Mouse (Mus musculus) granulocyte monocyte progenitor cell, adult 5-6 weeks (primary cell): ENCODE results near the gene Hbb-bh1. TPM values are rescaled to one million over a fixed set of nuclear protein-coding genes. Genes with fewer than 3 reads are reported as not detected.
A peak's percentile ranks its signal among the peaks of the same experiment; 100 is the strongest.
"Not testable (repeated sequence)": the region's sequence is repeated elsewhere in the genome, so short reads cannot be mapped to it uniquely, and the experiment has no call there.

Experiments used
- ATAC-seq: replicated peaks from 2 replicates; pipeline ENCODE4 v1.8.0; 2016; ENCODE audit warnings: mild to moderate bottlenecking, moderate TSS enrichment, inconsistent platforms; ENCODE audit not compliant: poor library complexity, severe bottlenecking
- total RNA-seq, 2 experiments: library from RNA; stranded (forward) in 1 of 2; stranded (reverse) in 1 of 2; fragments of 200-712, 200-1000 nt in 1 of 2; fragments of >200 nt in 1 of 2; fragmentation: Nextera tagmentation in 1 of 2; gene quantifications; 2 replicates each; pipeline ENCODE4 v1.2.3; 2014 to 2017

Hbb-bh1 gene
- total RNA-seq, 2 experiments from 2014 or later = not detected

GRCm38 (mm10) chr7:103813152-103813551, 29.8 kb downstream of the Hbb-bh1 start:
- ATAC-seq = peak; percentile 90

GRCm38 (mm10) chr7:103812174-103812573, 30.8 kb downstream of the Hbb-bh1 start:
- ATAC-seq = peak; percentile 81

- no peak for ATAC-seq
Observed at GRCm38 (mm10) chr7:103811223-103811845, 31.6 kb downstream of the Hbb-bh1 start.

- no peak for ATAC-seq
Observed at GRCm38 (mm10) chr7:103810746-103811145, 32.2 kb downstream of the Hbb-bh1 start.

- ATAC-seq = no peak
Observed at GRCm38 (mm10) chr7:103810296-103810695, 32.7 kb downstream of the Hbb-bh1 start.

- ATAC-seq = no peak
Observed at GRCm38 (mm10) chr7:103809801-103810155, 33.2 kb downstream of the Hbb-bh1 start.

GRCm38 (mm10) chr7:103808971-103809800, 33.8 kb downstream of the Hbb-bh1 start:
- no peak for ATAC-seq

GRCm38 (mm10) chr7:103808120-103808519, 34.8 kb downstream of the Hbb-bh1 start:
- not testable (repeated sequence) for ATAC-seq

GRCm38 (mm10) chr7:103806856-103807255, 36.1 kb downstream of the Hbb-bh1 start:
- ATAC-seq = peak; percentile 82

GRCm38 (mm10) chr7:103792669-103793388, 50.1 kb downstream of the Hbb-bh1 start:
- peak; percentile 83 for ATAC-seq

- no peak for ATAC-seq
Observed at GRCm38 (mm10) chr7:103791721-103792120, 51.2 kb downstream of the Hbb-bh1 start, which contains the start of gene Olfr67. TSS of gene Olfr67 (minus strand) at chr7:103791821.

Other genes starting within 250 kb of the Hbb-bh1 start
Only the 30 nearest of the 32 such genes appear.
- gene Olfr620, start 230.6 kb downstream of the Hbb-bh1 start, total RNA-seq (2014; fragmentation: Nextera tagmentation) = not detected in 2 replicates
- gene Olfr620, start 230.6 kb downstream of the Hbb-bh1 start, total RNA-seq (2017) = not detected in 2 replicates
- gene Olfr622, start 200.5 kb downstream of the Hbb-bh1 start, total RNA-seq (2014; fragmentation: Nextera tagmentation) = not detected in 2 replicates
- not detected in 2 replicates for gene Olfr622, start 200.5 kb downstream of the Hbb-bh1 start, total RNA-seq (2017)
- not detected in 2 replicates for gene Olfr623, start 179.5 kb downstream of the Hbb-bh1 start, total RNA-seq (2014; fragmentation: Nextera tagmentation)
- not detected in 2 replicates for gene Olfr623, start 179.5 kb downstream of the Hbb-bh1 start, total RNA-seq (2017)
- not detected in 2 replicates for gene Olfr624, start 172.0 kb downstream of the Hbb-bh1 start, total RNA-seq (2014; fragmentation: Nextera tagmentation)
- not detected in 2 replicates for gene Olfr624, start 172.0 kb downstream of the Hbb-bh1 start, total RNA-seq (2017)
- gene Olfr625-ps1, start 160.4 kb downstream of the Hbb-bh1 start, total RNA-seq (2014; fragmentation: Nextera tagmentation) = not detected in 2 replicates
- not detected in 2 replicates for gene Olfr625-ps1, start 160.4 kb downstream of the Hbb-bh1 start, total RNA-seq (2017)
- gene Olfr243, start 128.5 kb downstream of the Hbb-bh1 start, total RNA-seq (2014; fragmentation: Nextera tagmentation) = not detected in 2 replicates
- gene Olfr243, start 128.5 kb downstream of the Hbb-bh1 start, total RNA-seq (2017) = not detected in 2 replicates
- gene Olfr628, start 112.8 kb downstream of the Hbb-bh1 start, total RNA-seq (2014; fragmentation: Nextera tagmentation) = not detected in 2 replicates
- not detected in 2 replicates for gene Olfr628, start 112.8 kb downstream of the Hbb-bh1 start, total RNA-seq (2017)
- gene Olfr629, start 98.2 kb downstream of the Hbb-bh1 start, total RNA-seq (2014; fragmentation: Nextera tagmentation) = not detected in 2 replicates
- not detected in 2 replicates for gene Olfr629, start 98.2 kb downstream of the Hbb-bh1 start, total RNA-seq (2017)
- gene Olfr630, start 85.8 kb downstream of the Hbb-bh1 start, total RNA-seq (2014; fragmentation: Nextera tagmentation) = not detected in 2 replicates
- gene Olfr630, start 85.8 kb downstream of the Hbb-bh1 start, total RNA-seq (2017) = not detected in 2 replicates
- gene Olfr69, start 71.6 kb downstream of the Hbb-bh1 start, total RNA-seq (2014; fragmentation: Nextera tagmentation) = not detected in 2 replicates
- not detected in 2 replicates for gene Olfr69, start 71.6 kb downstream of the Hbb-bh1 start, total RNA-seq (2017)
- gene Olfr68, start 63.5 kb downstream of the Hbb-bh1 start, total RNA-seq (2014; fragmentation: Nextera tagmentation) = not detected in 2 replicates
- not detected in 2 replicates for gene Olfr68, start 63.5 kb downstream of the Hbb-bh1 start, total RNA-seq (2017)
- gene Olfr67, start 51.3 kb downstream of the Hbb-bh1 start, total RNA-seq (2014; fragmentation: Nextera tagmentation) = not detected in 2 replicates
- not detected in 2 replicates for gene Olfr67, start 51.3 kb downstream of the Hbb-bh1 start, total RNA-seq (2017)
- gene Hbb-bt, start 29.2 kb downstream of the Hbb-bh1 start, total RNA-seq (2014; fragmentation: Nextera tagmentation) = not detected in 2 replicates
- gene Hbb-bt, start 29.2 kb downstream of the Hbb-bh1 start, total RNA-seq (2017) = not detected in 2 replicates
- gene Hbb-bs, start 15.1 kb downstream of the Hbb-bh1 start, total RNA-seq (2014; fragmentation: Nextera tagmentation) = not detected in 2 replicates
- 1.6 and 5.2 TPM in 2 replicates for gene Hbb-bs, start 15.1 kb downstream of the Hbb-bh1 start, total RNA-seq (2017)
- not detected in 2 replicates for gene Hbb-bh2, start 2.6 kb downstream of the Hbb-bh1 start, total RNA-seq (2014; fragmentation: Nextera tagmentation)
- gene Hbb-bh2, start 2.6 kb downstream of the Hbb-bh1 start, total RNA-seq (2017) = not detected in 2 replicates
- not detected in 2 replicates for gene Hbb-y, start 10.1 kb upstream of the Hbb-bh1 start, total RNA-seq (2014; fragmentation: Nextera tagmentation)
- gene Hbb-y, start 10.1 kb upstream of the Hbb-bh1 start, total RNA-seq (2017) = not detected in 2 replicates
- gene Olfr66, start 43.1 kb upstream of the Hbb-bh1 start, total RNA-seq (2014; fragmentation: Nextera tagmentation) = not detected in 2 replicates
- gene Olfr66, start 43.1 kb upstream of the Hbb-bh1 start, total RNA-seq (2017) = not detected in 2 replicates
- not detected in 2 replicates for gene Olfr64, start 51.3 kb upstream of the Hbb-bh1 start, total RNA-seq (2014; fragmentation: Nextera tagmentation)
- not detected in 2 replicates for gene Olfr64, start 51.3 kb upstream of the Hbb-bh1 start, total RNA-seq (2017)
- gene Olfr65, start 60.3 kb upstream of the Hbb-bh1 start, total RNA-seq (2014; fragmentation: Nextera tagmentation) = not detected in 2 replicates
- gene Olfr65, start 60.3 kb upstream of the Hbb-bh1 start, total RNA-seq (2017) = not detected in 2 replicates
- not detected in 2 replicates for gene Olfr631, start 85.7 kb upstream of the Hbb-bh1 start, total RNA-seq (2014; fragmentation: Nextera tagmentation)
- not detected in 2 replicates for gene Olfr631, start 85.7 kb upstream of the Hbb-bh1 start, total RNA-seq (2017)
- gene Olfr632, start 91.2 kb upstream of the Hbb-bh1 start, total RNA-seq (2014; fragmentation: Nextera tagmentation) = not detected in 2 replicates
- not detected in 2 replicates for gene Olfr632, start 91.2 kb upstream of the Hbb-bh1 start, total RNA-seq (2017)
- not detected in 2 replicates for gene Olfr633, start 101.3 kb upstream of the Hbb-bh1 start, total RNA-seq (2014; fragmentation: Nextera tagmentation)
- not detected in 2 replicates for gene Olfr633, start 101.3 kb upstream of the Hbb-bh1 start, total RNA-seq (2017)
- not detected in 2 replicates for gene Olfr635, start 128.0 kb upstream of the Hbb-bh1 start, total RNA-seq (2014; fragmentation: Nextera tagmentation)
- not detected in 2 replicates for gene Olfr635, start 128.0 kb upstream of the Hbb-bh1 start, total RNA-seq (2017)
- not detected in 2 replicates for gene Olfr638, start 155.6 kb upstream of the Hbb-bh1 start, total RNA-seq (2014; fragmentation: Nextera tagmentation)
- gene Olfr638, start 155.6 kb upstream of the Hbb-bh1 start, total RNA-seq (2017) = not detected in 2 replicates
- not detected in 2 replicates for gene Olfr639, start 174.1 kb upstream of the Hbb-bh1 start, total RNA-seq (2014; fragmentation: Nextera tagmentation)
- not detected in 2 replicates for gene Olfr639, start 174.1 kb upstream of the Hbb-bh1 start, total RNA-seq (2017)
- not detected in 2 replicates for gene Olfr640, start 182.4 kb upstream of the Hbb-bh1 start, total RNA-seq (2014; fragmentation: Nextera tagmentation)
- not detected in 2 replicates for gene Olfr640, start 182.4 kb upstream of the Hbb-bh1 start, total RNA-seq (2017)
- not detected in 2 replicates for gene Olfr641, start 192.3 kb upstream of the Hbb-bh1 start, total RNA-seq (2014; fragmentation: Nextera tagmentation)
- not detected in 2 replicates for gene Olfr641, start 192.3 kb upstream of the Hbb-bh1 start, total RNA-seq (2017)
- not detected in 2 replicates for gene Olfr642, start 209.5 kb upstream of the Hbb-bh1 start, total RNA-seq (2014; fragmentation: Nextera tagmentation)
- gene Olfr642, start 209.5 kb upstream of the Hbb-bh1 start, total RNA-seq (2017) = not detected in 2 replicates
- gene 4930516K23Rik, start 218.3 kb upstream of the Hbb-bh1 start, total RNA-seq (2014; fragmentation: Nextera tagmentation) = not detected in 2 replicates
- gene 4930516K23Rik, start 218.3 kb upstream of the Hbb-bh1 start, total RNA-seq (2017) = not detected in 2 replicates
- not detected in 2 replicates for gene Olfr644, start 228.7 kb upstream of the Hbb-bh1 start, total RNA-seq (2014; fragmentation: Nextera tagmentation)
- not detected in 2 replicates for gene Olfr644, start 228.7 kb upstream of the Hbb-bh1 start, total RNA-seq (2017)